Mouse (Mus musculus): ENCODE measurements around the gene Cd5l.
A peak's percentile ranks its signal among the peaks of the same experiment; 100 is the strongest.

Gene Cd5l

DNA sequence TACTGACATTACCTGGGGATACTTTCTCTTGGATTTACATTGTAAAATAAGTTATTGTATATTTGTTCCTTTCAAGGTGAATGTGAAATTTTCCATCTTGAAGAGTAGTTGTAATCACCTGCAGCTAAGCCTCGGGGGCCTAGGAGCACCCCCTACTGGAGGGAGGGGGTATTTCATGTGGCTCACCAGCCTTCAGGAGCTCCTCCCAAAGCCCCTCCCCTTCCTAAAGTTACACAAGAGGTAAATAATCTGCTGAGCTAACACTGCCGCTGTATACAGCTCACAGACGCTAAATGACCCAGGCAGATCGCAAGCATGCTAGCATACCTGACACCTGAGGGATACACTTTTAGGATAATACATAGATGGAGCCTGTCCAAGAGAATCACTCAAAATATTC is 50.5 kb downstream of the Cd5l start:
- peak; percentile 6 for DNase-seq (ENCODE audit: low spot score)

DNA sequence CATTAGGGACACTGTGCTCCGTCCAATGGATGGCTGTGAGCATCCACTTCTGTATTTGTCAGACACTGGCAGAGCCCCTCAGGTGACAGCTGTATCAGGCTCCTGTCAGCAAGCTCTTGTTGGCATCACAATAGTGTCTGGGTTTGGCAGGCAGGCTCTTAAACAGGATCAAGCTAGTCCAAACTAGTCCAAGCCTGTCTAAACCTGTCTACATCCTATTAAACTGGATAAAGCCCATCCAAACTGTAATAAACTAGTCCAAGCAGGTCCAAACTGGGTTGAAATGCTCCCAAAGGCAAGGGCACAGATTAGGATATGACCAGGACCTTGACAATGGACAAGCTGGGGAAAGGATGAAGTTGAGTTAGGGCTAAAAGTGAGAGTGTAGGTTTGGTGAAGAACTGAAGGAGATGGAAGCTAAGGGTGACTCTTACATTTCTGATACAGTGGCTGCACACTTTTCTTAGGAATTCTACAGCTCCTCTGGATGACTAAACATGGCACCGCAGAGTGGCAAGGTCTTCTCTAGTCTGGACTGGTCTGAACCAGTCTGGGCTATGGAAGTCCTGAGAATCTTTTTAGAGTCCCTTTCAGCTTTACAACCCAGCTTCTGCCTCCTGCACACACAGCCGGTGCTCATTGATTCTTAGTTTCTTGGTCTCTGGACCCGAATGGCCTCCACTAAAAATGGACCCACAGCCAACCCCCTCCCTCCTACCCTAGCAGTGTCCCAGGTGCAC is 51.7 kb downstream of the Cd5l start:
- no peak for DNase-seq (ENCODE audit: low spot score)

DNA sequence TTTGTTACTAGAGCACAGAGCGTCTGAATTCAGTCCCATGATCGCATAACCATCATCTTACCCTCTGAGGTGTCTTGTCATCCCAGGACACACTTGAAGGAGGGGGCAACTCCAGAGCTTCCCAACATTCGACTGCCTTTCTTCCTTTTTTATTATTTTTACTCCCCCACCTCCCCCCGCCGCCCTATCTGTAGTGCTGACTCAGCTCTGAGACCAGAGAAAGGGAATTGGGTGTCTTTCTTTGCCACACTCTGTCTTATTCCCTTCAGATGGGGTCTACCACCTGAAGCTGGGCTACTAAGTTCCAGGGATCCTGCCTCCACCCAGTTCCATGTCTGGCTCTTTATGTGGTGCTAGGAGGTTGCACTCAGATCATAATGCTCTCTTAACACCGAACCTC is 52.9 kb downstream of the Cd5l start:
- no peak for DNase-seq (ENCODE audit: low spot score)

DNA sequence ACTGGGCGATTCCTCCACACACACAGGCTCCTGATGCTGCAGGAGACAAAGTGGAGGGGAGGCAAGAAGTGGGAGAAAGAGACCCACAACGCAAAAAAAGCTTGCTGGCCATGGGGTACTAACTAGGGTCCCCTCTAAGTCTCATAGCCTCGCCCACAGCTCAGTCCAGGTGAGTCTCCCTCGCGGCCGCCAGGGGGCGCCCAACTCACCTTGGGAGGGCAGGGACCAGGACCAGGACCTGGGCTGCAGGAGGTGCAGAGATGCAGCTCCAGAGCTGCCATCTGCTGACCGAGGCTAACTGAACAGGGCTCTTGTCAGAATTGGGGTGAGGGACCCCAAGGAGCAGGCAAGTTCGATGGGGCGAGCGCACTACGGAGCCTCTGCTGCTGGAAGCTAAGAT is 53.5 kb downstream of the Cd5l start:
- no peak for DNase-seq (ENCODE audit: low spot score)

DNA sequence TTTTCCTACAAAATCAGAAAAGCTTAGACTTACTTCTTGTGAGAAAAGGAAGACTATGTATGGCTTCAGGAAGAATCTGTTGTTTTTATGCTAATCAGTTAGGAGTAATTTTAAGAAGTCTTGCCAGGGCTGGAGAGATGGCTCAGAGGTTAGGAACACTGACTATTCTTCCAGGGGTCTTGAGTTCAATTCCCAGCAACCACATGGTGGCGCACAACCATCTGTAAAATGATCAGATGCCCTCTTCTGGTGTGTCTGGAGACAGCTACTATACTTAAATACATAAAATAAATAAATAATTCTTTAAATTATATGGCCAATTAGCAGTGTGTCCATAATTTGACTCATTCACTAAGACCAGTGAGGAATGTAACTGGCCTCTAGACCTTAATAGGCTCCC is 63.0 kb downstream of the Cd5l start:
- DNase-seq (ENCODE audit: low spot score): no peak
